In the genomic region with DNA sequence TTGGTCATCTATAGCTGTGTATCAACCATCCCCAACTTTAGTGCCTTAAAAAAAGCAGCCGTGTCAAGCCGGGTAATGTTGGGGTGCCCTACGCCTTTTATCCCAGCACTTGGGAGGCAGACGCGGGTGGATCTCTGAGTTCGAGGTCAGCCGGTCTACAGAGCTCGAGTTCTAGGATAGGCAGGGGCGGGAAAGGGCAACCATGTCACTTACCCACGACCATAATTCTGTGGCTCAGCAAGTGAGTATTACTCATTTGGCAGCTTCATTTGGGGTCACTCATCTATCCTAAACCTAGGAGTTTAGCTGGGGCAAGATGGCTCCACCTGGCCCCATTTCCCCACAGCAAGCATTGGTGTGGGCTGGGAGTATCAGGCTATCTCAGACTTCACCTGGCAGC, we compare ENCODE assay signal across 23 mouse cellular contexts. TPM values are rescaled to one million over a fixed set of nuclear protein-coding genes. Genes with fewer than 3 reads are reported as not detected.
DNase-seq lines count a peak whose midpoint lies in the region; ATAC-seq and TF ChIP-seq lines count a peak whose summit lies in the region.
"Had no signal": no experiment of that assay in that cellular context is flagged by ENCODE, and none has a peak within 500 bp of the region (broad histone marks: within the 10 kb centered on the region; RNA-seq: fewer than 3 reads in every experiment).

No protein-coding gene starts in this region.

- H3K27ac ChIP-seq in heart, embryonic 10.5 days: peak overlapping the region; percentile 70; the same call in 1 of the 2 replicates
- no peak overlapping the region for H3K27ac ChIP-seq in midbrain, embryonic 11.5 days (ENCODE audit: low read depth, low read length)
- no peak overlapping the region for H3K27ac ChIP-seq in midbrain, embryonic 13.5 days
- H3K27ac ChIP-seq in embryonic facial prominence, embryonic 10.5 days (replicated peaks): peak overlapping the region; percentile 10
- peak overlapping the region; percentile 96 for H3K27ac ChIP-seq in liver, postnatal 0 days (ENCODE audit: low read depth)
- H3K27ac ChIP-seq: hindbrain, embryonic 15.5 days; kidney, postnatal 0 days; neural tube, embryonic 12.5 days; stomach, embryonic 15.5 days had no signal

- TF ChIP-seq EP300 in liver, postnatal 0 days (IDR thresholded peaks at IDR 0.05; ENCODE audit: low read depth): no peak

- H3K4me1 ChIP-seq in heart, embryonic 10.5 days: peaks cover 40% of the 10 kb centered on the region
- H3K4me1 ChIP-seq in midbrain, embryonic 11.5 days (ENCODE audit: control insufficient read depth, insufficient read depth, low read length): no peaks in the 10 kb centered on the region
- 0 out of 2 replicates have a peak, but pooled peaks cover 8% of the 10 kb centered on the region for H3K4me1 ChIP-seq in midbrain, embryonic 13.5 days (replicated peaks)
- peaks cover 37% of the 10 kb centered on the region for H3K4me1 ChIP-seq in embryonic facial prominence, embryonic 10.5 days
- H3K4me1 ChIP-seq in liver, postnatal 0 days (ENCODE audit: insufficient read depth): peaks cover 24% of the 10 kb centered on the region
- H3K4me1 ChIP-seq: hindbrain, embryonic 15.5 days; neural tube, embryonic 12.5 days had no signal

- H3K4me2 ChIP-seq in midbrain, embryonic 11.5 days: no peak overlapping the region
- no peak overlapping the region for H3K4me2 ChIP-seq in midbrain, embryonic 13.5 days (replicated peaks)
- peak overlapping the region; percentile 76 for H3K4me2 ChIP-seq in liver, postnatal 0 days (ENCODE audit: low read depth, low read length)
- H3K4me2 ChIP-seq: hindbrain, embryonic 15.5 days; neural tube, embryonic 12.5 days; stomach, embryonic 15.5 days had no signal

- 87% methylated on average over 10 of the region's 10 CpGs for WGBS in heart, embryonic 10.5 days
- WGBS in midbrain, embryonic 11.5 days: 90% methylated on average over 10 of the region's 10 CpGs
- 87% methylated on average over 10 of the region's 10 CpGs for WGBS in midbrain, embryonic 13.5 days
- WGBS in embryonic facial prominence, embryonic 10.5 days: 84% methylated on average over 10 of the region's 10 CpGs
- WGBS in liver, postnatal 0 days (ENCODE audit: insufficient replicate concordance): 78% methylated on average over 10 of the region's 10 CpGs

- no peak for ATAC-seq in midbrain, embryonic 11.5 days (ENCODE audit: low FRiP score)
- no peak for ATAC-seq in midbrain, embryonic 13.5 days
- no peak for ATAC-seq in liver, postnatal 0 days

- H3K4me3 ChIP-seq in heart, embryonic 10.5 days: peak overlapping the region; percentile 46; the same call in 1 of the 2 replicates
- no peak overlapping the region for H3K4me3 ChIP-seq in midbrain, embryonic 11.5 days (ENCODE audit: low read depth, low read length)
- H3K4me3 ChIP-seq in midbrain, embryonic 13.5 days (replicated peaks): no peak overlapping the region
- 0 out of 2 replicates have a peak overlapping the region, but pooled peaks have one; percentile 3 for H3K4me3 ChIP-seq in embryonic facial prominence, embryonic 10.5 days
- H3K4me3 ChIP-seq in liver, postnatal 0 days (ENCODE audit: low read depth, low read length): peak overlapping the region; percentile 61
- H3K4me3 ChIP-seq: hindbrain, embryonic 15.5 days; neural tube, embryonic 12.5 days; stomach, embryonic 15.5 days had no signal

- no peak for DNase-seq in heart, embryonic 10.5 days (ENCODE audit: low spot score)
- no peak for DNase-seq in heart, postnatal 14 days
- peak; percentile 53 for DNase-seq in midbrain, embryonic 11.5 days (ENCODE audit: low spot score, missing footprints)
- no peak for DNase-seq in embryonic facial prominence, embryonic 10.5 days (ENCODE audit: low spot score)
- DNase-seq in liver, postnatal 0 days: no peak
- DNase-seq in retina, embryonic 14.5 days (ENCODE audit: low spot score): no peak
- DNase-seq in frontal cortex, postnatal 25 days (ENCODE audit: low spot score in 2 of 2): no peak
- DNase-seq: adrenal gland, postnatal 10 days; cerebellum, adult 9-11 months; kidney, adult 2 months; lung, adult 18-20 months; midbrain, embryonic 14.5 days; retina, postnatal 1 day; right cerebral cortex, postnatal 25 days; thymus, postnatal 25 days had no signal

- intact Hi-C loops in heart, postnatal 14 days (cut with DNase I): loop anchor here (5.0 kb wide), 1 partner anchor 81 kb away; no protein-coding TSS in a partner anchor

- TF ChIP-seq CTCF in liver, postnatal 0 days (IDR thresholded peaks at IDR 0.05; ENCODE audit: low read depth): no peak

- H3K9me3 ChIP-seq in heart, embryonic 10.5 days: no peaks in the 10 kb centered on the region
- no peaks in the 10 kb centered on the region for H3K9me3 ChIP-seq in midbrain, embryonic 11.5 days (ENCODE audit: control insufficient read depth, low read length)
- H3K9me3 ChIP-seq in midbrain, embryonic 13.5 days: no peaks in the 10 kb centered on the region
- H3K9me3 ChIP-seq in embryonic facial prominence, embryonic 10.5 days: no peaks in the 10 kb centered on the region
- no peaks in the 10 kb centered on the region for H3K9me3 ChIP-seq in liver, postnatal 0 days (ENCODE audit: low read length)
- H3K9me3 ChIP-seq: hindbrain, embryonic 15.5 days; neural tube, embryonic 12.5 days; stomach, embryonic 15.5 days had no signal

- H3K9ac ChIP-seq in midbrain, embryonic 11.5 days (ENCODE audit: low read length): no peak overlapping the region
- no peak overlapping the region for H3K9ac ChIP-seq in midbrain, embryonic 13.5 days (replicated peaks)
- peak overlapping the region; percentile 61 for H3K9ac ChIP-seq in liver, postnatal 0 days (replicated peaks)
- H3K9ac ChIP-seq: hindbrain, embryonic 15.5 days; neural tube, embryonic 12.5 days; stomach, embryonic 15.5 days had no signal

- H3K36me3 ChIP-seq in heart, embryonic 10.5 days: no peaks in the 10 kb centered on the region
- no peaks in the 10 kb centered on the region for H3K36me3 ChIP-seq in midbrain, embryonic 11.5 days (ENCODE audit: control insufficient read depth, insufficient read depth, low read length)
- no peaks in the 10 kb centered on the region for H3K36me3 ChIP-seq in midbrain, embryonic 13.5 days
- H3K36me3 ChIP-seq in embryonic facial prominence, embryonic 10.5 days (replicated peaks): no peaks in the 10 kb centered on the region
- peaks cover 9% of the 10 kb centered on the region; the same call in 1 of the 2 replicates for H3K36me3 ChIP-seq in liver, postnatal 0 days (replicated peaks; ENCODE audit: insufficient read depth, low read length)
- H3K36me3 ChIP-seq: hindbrain, embryonic 15.5 days; neural tube, embryonic 12.5 days; stomach, embryonic 15.5 days had no signal

- H3K27me3 ChIP-seq in heart, embryonic 10.5 days (ENCODE audit: insufficient read depth, poor library complexity, severe bottlenecking): peaks cover 47% of the 10 kb centered on the region
- H3K27me3 ChIP-seq in midbrain, embryonic 11.5 days (ENCODE audit: control insufficient read depth, insufficient read depth, low read length): peaks cover 11% of the 10 kb centered on the region
- peaks cover 32% of the 10 kb centered on the region for H3K27me3 ChIP-seq in midbrain, embryonic 13.5 days
- peaks cover 41% of the 10 kb centered on the region for H3K27me3 ChIP-seq in embryonic facial prominence, embryonic 10.5 days (replicated peaks; ENCODE audit: low read depth, poor library complexity, severe bottlenecking)
- peaks cover 4% of the 10 kb centered on the region for H3K27me3 ChIP-seq in liver, postnatal 0 days (ENCODE audit: insufficient read depth, low read length)

RNA-seq across cellular contexts. Expression of a gene that starts 3.7 kb away (rescaled TPM):
- 24.2 and 38.7 TPM in 2 replicates for polyA plus RNA-seq in heart, embryonic 10.5 days (2016; fragmentation: Nextera tagmentation; extraction: Ambion mirVana)
- 1 to 10 TPM; 2.5 TPM for total RNA-seq in heart, postnatal 14 days (2021)
- polyA plus RNA-seq in midbrain, embryonic 11.5 days (2014; fragmentation: Nextera tagmentation; extraction: Ambion mirVana): 19.2 and 21.3 TPM in 2 replicates
- 0.73 and 1.1 TPM in 2 replicates for polyA plus RNA-seq in midbrain, embryonic 13.5 days (2015; fragmentation: Nextera tagmentation; extraction: Ambion mirVana)
- polyA plus RNA-seq in embryonic facial prominence, embryonic 10.5 days (2016; fragmentation: Nextera tagmentation; extraction: Ambion mirVana): 8.2 and 11.2 TPM in 2 replicates
- polyA plus RNA-seq in liver, postnatal 0 days (2015; fragmentation: Nextera tagmentation; extraction: Ambion mirVana): 207 and 214 TPM in 2 replicates
- total RNA-seq: gastrocnemius, adult 8-10 months; layer of hippocampus, postnatal 14 days had no signal
- polyA plus RNA-seq: large intestine, adult 2 months had no signal

RNA-seq across cellular contexts. Expression of a gene that starts 14.9 kb away (rescaled TPM):
- 21.7 and 31.4 TPM in 2 replicates for polyA plus RNA-seq in heart, embryonic 10.5 days (2016; fragmentation: Nextera tagmentation; extraction: Ambion mirVana)
- 10 to 100 TPM; 22.1 to 25.5 TPM for total RNA-seq in heart, postnatal 14 days (2021)
- polyA plus RNA-seq in midbrain, embryonic 11.5 days (2014; fragmentation: Nextera tagmentation; extraction: Ambion mirVana): 45.6 and 51.7 TPM in 2 replicates
- polyA plus RNA-seq in midbrain, embryonic 13.5 days (2015; fragmentation: Nextera tagmentation; extraction: Ambion mirVana): 114 and 117 TPM in 2 replicates
- polyA plus RNA-seq in embryonic facial prominence, embryonic 10.5 days (2016; fragmentation: Nextera tagmentation; extraction: Ambion mirVana): 38.9 and 42.5 TPM in 2 replicates
- 13.6 and 14.6 TPM in 2 replicates for polyA plus RNA-seq in liver, postnatal 0 days (2015; fragmentation: Nextera tagmentation; extraction: Ambion mirVana)

RNA-seq across cellular contexts. Expression of a gene that starts 46.8 kb away (rescaled TPM):
- polyA plus RNA-seq in heart, embryonic 10.5 days (2016; fragmentation: Nextera tagmentation; extraction: Ambion mirVana): 129 and 131 TPM in 2 replicates
- total RNA-seq in heart, postnatal 14 days (2021): 10 to 100 TPM; 74.2 to 75.7 TPM
- polyA plus RNA-seq in midbrain, embryonic 11.5 days (2014; fragmentation: Nextera tagmentation; extraction: Ambion mirVana): 156 TPM in 2 replicates
- 203 and 209 TPM in 2 replicates for polyA plus RNA-seq in midbrain, embryonic 13.5 days (2015; fragmentation: Nextera tagmentation; extraction: Ambion mirVana)
- polyA plus RNA-seq in embryonic facial prominence, embryonic 10.5 days (2016; fragmentation: Nextera tagmentation; extraction: Ambion mirVana): 127 and 133 TPM in 2 replicates
- polyA plus RNA-seq in liver, postnatal 0 days (2015; fragmentation: Nextera tagmentation; extraction: Ambion mirVana): 87.6 and 88.5 TPM in 2 replicates

RNA-seq across cellular contexts. Expression of a gene that starts 55.3 kb away (rescaled TPM):
- polyA plus RNA-seq in heart, embryonic 10.5 days (2016; fragmentation: Nextera tagmentation; extraction: Ambion mirVana): 329 and 376 TPM in 2 replicates
- total RNA-seq in heart, postnatal 14 days (2021): 100 to 1,000 TPM; 226 to 260 TPM
- polyA plus RNA-seq in midbrain, embryonic 11.5 days (2014; fragmentation: Nextera tagmentation; extraction: Ambion mirVana): 352 and 403 TPM in 2 replicates
- 601 and 620 TPM in 2 replicates for polyA plus RNA-seq in midbrain, embryonic 13.5 days (2015; fragmentation: Nextera tagmentation; extraction: Ambion mirVana)
- polyA plus RNA-seq in embryonic facial prominence, embryonic 10.5 days (2016; fragmentation: Nextera tagmentation; extraction: Ambion mirVana): 343 and 353 TPM in 2 replicates
- polyA plus RNA-seq in liver, postnatal 0 days (2015; fragmentation: Nextera tagmentation; extraction: Ambion mirVana): 185 and 225 TPM in 2 replicates

Comparison
In these comparisons a context has a peak if more than half of its experiments do, and no peak if none do; other contexts are left out.
1. H3K27ac ChIP-seq: peak in heart, embryonic 10.5 days (single experiment), embryonic facial prominence, embryonic 10.5 days (single experiment) and liver, postnatal 0 days (single experiment); none in midbrain, embryonic 11.5 days (single experiment) and midbrain, embryonic 13.5 days (single experiment).
2. H3K4me3 ChIP-seq: peak in heart, embryonic 10.5 days (single experiment), embryonic facial prominence, embryonic 10.5 days (single experiment) and liver, postnatal 0 days (single experiment); none in midbrain, embryonic 11.5 days (single experiment) and midbrain, embryonic 13.5 days (single experiment).